Mouse (Mus musculus) spleen, adult 12 weeks (tissue): ENCODE data around the gene Rab31.

Source experiments
- DNase-seq: peaks from one replicate; pipeline ENCODE4 v3.0.0; 2022; ENCODE audit warnings: low spot score

The Rab31 gene

DNA sequence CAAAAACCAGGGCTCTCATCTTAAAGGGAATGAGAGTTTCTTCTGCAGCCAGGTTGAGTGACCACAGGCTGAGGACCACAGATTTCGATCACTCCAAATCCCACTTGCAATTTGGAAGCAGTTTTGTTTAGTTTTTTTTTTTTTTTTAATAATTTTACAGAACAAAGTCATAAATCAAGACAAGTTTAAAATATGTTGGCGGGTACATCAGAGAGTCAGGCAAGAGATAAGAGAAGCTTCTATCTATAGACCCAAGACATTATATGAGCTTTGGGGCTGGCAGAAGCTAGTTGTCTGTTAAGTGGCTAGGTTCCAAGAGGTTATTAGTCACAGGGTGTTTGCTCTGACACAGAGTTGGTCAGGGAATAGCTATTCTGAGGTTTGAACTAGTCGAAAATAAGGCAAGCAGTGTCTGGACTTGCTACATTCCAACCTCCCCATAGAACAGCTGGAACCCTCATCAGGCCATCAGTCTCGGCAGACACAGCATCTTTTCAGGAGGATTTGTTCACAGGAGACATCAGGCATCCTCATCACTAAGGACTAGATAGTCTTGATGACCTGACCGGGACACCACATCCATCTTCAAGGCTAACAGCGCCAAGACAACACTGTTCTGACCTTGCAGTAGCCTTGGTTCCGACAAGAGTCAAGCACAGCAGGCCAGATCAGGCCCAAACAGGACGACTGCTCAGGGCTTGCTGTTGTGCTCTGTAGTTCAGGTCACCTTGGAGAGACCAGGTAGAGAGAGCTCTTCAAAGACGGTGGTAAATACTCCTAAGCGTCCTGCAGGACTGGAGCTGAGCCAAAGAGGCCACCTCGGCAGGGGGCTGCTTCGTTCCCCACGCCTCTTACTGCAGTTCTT, 68.8 kb downstream of the Rab31 start:
- DNase-seq = no peak

DNA sequence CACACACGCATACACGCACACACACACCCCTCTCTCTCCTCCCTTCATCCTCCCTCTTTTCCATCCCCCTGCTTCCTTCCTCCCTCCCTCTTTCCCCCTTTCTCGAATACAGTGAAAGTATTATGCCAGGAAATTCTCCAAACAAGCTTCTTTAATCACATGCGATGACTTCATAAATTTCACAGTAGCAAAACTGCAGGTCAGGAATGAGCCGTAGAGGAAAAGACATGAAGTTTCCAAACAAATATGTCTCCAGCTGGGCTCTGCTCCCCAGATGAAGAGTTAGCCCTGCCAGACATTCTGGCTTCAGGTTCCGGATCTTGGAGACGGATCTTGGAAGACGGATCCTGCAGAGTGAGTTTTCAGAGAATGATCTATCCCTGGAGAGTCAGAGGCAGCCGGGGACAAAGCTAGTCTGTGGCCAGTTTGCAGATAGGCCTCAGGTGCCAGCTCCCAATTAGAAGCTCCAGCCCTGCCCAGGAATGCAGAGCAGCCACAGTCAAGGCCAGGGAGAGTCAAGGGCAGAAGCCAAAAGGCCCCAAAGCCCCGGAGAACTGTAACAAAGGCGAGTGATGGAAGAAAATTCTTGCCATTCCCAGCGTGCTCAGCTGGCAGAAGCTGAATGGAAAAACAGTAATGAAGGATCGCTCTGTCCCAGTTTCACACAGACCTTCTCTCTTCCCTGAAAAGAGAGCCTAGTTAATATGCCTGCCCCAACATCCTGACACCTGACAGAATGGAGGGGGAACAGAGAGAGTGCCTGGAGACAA, 70.6 kb downstream of the Rab31 start:
- no peak for DNase-seq

DNA sequence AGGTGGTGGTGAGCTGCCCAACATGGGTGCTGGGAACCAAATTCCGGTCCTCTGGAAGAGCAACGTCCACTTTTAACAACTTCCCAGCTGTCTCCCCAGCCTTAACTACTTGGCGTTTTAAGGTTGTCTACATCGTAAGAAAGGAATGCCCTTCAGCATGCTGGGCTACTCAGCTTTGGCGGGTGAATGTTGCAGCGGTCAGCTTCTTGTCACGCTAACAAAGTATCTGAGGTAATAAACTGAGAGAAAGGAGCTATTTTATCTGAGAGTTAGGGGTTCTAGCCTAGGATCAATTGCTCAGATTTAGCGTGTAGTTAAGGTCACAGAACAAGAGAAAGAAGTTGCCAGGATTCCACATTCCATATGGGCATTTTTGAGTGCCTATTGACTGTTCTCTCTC, 71.2 kb downstream of the Rab31 start:
- DNase-seq = no peak

DNA sequence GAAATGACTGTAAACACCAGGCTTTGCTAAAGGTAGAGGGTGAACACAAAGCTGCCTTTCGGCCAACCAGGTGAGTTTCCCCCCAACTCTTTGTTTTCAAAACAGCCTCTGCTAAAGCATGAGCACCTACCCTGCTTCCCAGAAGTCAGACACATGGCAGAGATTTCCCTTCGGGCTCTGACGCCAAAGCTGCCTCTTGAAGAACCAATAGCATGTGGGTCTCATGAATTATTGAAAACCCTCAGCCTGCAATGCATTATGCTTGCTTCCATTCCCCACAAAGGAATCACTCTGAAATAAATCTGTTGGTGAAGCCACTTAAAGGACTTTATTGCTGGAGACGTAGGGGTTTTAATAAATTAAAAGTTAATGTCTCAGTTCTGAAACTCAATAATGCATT, 72.5 kb downstream of the Rab31 start:
- DNase-seq = no peak

DNA sequence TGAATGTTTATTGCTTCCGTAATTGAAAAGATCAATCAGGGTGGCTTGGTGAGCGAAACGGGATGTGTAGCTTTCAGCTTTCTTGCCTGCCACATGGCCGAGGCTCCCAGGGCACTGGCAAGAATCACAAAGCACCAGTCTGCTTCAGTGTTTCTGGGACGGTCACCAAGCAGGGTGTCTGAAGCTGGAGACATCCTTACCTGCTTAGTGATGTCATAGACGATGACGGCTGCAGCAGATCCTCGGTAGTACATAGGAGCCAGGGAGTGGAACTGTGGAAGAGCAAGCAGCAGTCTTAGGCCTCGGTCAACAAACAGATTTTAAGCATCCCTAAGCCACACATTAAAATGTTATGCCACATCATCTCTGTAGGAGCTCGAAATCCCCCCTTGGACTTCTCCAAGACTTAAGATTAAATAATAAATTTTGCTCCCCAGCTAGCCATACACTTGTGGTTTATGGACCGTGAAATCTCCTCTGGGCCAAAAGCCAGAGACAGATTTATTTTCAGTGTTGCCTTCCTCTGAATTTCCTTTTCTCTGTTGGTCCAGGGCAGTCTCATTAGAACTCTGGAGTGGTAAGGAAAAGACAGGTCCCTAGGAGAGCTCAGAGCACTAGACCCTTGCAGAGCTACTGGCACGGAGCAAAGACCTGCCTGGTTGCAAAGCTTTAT, 74.6 kb downstream of the Rab31 start:
- DNase-seq = no peak

DNA sequence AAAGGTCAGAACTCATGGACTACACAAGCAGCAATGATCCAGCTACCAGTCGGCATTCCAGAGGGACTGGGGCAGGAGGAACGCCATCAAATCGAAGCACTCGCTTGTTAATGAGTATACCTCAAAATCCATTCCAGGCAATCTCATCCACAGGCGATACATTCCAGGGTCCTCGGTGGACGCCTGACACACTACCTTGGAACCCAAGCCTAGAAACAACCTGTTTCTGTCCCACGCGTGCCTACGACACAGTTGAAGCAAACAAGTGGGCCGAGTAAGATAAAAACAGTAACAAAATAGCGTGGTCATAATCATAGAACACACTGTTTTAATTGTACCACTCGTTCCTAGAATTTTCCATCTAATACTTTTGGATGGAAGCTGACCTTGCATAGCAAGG, 75.6 kb downstream of the Rab31 start:
- no peak for DNase-seq

DNA sequence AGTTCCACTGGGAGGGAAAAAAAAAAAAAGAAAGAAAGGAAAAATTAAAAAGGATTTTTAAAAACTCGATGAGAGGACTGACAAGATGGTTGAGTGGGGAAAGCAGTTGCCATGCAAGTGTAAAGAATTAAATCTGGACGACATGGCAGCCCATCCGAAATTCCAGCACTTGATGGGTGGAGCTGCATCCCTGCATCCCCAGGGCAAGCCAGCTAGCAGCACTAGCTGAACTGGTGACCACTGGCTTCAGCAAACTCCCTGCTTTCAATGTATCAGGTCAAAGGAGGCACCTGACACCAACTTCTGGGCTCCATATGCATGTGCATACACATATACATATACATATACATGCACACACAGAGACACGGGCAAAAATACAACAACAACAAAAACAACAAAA, 80.3 kb downstream of the Rab31 start:
- DNase-seq = no peak

DNA sequence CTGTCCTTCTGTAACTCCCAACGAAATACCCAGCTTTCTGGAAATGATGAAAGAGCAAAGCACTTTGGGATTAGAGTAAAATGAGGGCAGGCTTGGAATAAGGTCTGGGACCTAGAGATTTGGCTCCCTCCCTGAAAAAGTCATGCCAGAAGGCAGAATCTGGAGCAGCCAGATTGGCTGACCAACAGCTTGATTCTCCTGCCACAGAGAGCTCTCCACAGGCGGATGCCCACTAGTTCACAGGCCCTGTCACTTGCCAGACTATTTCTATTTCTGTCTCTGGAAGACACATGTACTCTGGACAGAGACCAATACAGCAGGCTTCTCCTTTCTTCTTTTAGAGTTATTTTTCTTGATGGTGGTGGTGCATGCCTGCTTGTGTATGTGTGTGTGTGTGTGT, 88.8 kb downstream of the Rab31 start:
- DNase-seq = no peak

DNA sequence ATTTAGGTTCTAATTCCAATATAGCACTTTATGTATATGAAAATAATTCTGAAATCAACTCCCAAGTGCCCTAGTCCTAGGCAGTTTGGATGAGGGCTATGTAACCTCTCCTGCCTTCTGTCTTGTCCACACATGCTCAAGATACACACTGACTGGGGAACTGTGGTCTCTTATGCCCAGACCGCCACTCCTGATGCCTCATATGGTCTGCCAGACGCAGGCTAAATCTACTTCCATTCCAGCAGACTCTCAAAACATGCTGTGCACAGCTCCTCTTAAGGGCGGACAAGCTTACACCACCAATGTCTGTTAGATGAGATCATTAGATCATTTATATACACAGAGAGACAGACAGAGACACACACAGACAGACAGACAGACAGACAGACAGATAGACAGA, 89.2 kb downstream of the Rab31 start:
- no peak for DNase-seq

DNA sequence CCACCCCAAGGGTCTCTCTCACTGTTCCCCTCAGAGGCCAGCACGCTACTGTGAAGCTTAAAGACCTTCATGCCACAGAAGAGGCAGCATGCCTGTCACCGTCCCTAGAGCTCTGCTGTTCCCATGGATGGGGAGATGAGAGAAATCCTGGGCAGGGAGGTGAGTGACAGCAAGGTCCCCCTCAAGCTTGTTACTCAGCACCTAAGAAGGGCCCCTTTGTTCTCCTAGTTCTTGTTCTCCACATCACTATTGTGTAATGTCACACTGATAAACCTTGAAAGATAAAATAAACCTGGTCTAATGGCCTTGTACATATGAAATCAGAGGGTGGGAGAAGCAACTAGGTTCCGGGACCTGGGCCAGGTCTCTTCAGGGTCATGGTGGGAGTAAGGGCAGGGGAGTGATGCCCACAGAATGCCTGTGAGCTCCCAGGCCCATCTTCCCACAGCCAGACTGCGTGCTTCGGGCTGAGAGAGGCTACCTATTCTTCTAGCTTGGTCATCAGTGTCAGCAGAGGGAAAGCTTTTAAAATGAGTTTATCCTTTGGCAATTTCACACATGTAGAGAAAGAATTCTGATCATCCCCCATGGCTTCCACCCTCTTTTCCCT, 90.4 kb downstream of the Rab31 start:
- no peak for DNase-seq

DNA sequence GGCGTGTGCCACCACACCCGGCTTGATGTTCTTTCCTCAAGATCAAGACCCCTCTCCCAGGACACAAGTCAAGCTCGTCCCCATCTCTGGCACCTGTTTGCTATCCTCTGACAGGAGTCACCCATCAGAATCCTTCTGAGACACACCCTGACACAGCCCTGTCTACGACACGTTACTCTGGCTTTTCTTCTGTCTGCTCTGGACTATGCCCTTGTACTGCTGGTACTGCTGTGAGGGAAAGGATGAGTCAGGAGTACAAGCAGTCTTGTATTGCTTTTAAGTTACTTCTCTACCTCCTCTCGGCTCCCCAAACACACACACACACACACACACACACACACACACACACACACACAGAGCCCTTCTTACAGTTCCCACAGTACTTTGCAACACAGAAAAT, 91.0 kb downstream of the Rab31 start:
- no peak for DNase-seq

DNA sequence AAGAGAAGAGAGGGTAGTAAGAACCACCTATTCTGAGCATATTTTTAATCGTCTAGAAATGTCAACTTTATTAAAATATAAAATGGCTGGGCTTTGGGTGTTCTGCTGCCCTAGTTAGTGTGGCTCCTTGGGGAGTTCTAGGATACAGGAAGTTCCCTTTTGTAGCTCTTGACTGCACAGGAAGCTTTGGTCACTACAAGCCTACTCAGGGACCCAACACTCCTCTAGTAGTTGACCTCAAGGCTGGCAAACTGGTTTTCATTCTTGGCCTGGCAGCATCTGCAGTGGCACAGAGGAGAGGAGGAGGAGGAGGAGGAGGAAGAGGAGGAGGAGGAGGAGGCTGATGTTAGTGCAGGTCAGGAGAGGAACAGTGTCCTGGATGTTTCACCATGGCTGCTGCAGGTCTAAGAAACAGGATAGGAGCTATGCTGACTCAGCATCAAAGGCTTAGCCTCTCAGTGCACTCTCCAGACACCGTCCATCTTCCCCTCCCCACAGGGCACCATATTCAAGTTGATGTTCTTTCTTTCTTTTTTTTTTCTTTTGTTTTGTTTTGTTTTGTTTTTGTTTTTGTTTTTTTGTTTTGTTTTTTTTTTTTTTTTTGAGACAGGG, 91.6 kb downstream of the Rab31 start:
- no peak for DNase-seq

DNA sequence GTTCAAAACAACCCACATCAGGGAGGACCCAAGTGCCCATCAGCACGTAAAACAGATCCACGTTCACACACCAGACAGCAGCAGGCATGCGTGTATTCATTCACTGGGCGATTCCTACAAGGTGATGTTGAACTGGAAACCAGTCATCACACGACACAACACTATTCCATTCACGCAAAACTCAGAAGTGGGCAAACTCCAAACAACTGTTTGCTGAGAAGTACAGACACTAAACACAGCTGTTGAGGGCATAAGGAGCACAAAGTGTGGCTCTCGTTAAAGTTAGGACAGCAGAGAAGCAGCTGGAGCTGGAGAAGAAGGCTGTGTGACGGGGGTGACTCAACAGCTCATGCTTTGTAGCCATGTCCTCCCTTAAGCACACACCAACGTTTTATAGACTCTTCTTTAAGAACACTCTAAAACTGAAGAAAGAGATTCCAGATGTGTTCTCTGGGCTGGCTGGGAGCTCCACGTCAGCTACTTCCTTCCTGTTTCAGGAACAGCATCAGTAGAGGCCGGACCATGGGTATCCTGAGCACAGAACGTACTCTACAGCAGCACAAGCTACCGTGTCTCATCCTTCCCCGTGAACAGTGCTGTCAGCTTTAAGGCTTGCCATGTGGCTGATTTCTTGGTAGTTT, 92.6 kb downstream of the Rab31 start:
- no peak for DNase-seq

DNA sequence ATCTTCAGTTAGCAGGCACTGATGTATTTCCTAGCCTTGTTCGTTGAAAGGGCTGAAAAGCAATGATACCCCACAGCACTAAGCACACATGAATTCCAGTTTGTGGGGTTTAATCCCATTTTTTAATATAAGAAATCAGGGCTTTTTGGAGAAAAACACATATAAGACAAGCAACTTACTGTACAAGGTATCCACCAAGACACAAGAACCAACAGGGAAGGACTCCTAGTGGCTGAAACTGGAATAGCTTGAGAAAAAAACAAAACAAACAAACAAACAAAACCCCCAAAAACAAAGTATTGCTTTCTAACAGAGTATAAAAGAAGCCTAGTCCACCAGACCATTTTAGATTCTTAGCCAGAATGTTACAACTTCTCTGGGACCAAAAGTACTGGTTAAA, 94.8 kb downstream of the Rab31 start:
- DNase-seq = no peak

DNA sequence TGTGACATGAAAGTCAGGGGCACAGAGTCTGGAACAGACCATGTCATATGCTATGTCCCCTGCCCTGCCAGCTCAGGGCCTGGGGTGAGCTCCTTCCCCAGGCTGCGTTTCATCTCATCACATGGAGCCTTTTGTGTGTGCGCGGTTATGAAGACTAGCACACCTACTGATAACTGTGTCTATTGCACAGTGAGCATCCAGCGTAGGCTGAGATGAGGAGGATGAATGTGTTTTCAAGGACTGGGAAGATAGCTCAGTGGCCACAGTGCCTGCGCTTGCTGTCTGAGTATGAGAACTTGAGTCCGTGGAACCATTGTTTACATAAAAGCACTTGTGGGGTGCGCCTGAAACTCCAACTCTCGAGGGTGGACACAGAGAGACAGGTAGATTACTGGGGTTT, 96.0 kb downstream of the Rab31 start:
- no peak for DNase-seq

DNA sequence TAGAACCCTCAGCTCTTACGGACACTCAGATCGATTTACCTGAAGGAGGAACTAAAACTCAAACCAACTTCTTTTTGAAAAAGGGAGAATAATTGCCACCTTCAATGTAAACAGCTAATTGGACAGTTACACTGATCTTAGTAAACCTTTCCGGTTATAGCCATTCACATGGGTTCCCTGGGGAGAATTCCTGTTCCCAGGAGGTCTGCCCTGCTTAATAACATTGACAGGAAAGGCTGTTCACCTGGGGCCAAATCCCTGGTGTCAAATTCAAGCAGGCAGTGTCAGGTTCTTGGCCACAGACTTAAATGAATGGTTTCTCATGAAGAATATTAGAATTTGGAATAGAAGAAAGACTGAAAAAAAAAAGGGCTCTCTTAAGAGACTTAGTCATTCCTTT, 96.6 kb downstream of the Rab31 start:
- no peak for DNase-seq

DNA sequence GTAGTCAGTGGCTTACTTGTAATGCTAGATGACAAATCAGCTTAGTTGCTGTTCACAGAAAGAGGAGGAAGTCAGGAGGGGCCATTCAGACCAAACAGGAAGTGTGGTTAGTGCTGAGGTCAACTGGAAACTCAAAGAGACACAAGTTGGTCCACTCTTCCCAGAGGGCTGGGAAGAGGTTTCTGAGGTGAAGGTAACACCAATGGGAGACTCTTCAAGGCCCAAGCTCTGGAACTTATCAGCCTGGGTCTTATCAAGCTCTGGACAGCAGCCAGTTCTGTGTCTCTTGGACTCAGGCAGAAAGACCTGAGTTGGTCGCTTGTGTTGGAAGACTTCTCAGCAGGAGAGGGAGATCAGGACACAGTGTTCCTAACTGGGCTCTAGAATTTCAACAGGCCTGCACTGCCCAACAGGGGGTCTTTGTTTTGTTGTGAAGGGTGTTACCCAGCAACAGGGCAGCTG, 97.8 kb downstream of the Rab31 start:
- DNase-seq = no peak

DNA sequence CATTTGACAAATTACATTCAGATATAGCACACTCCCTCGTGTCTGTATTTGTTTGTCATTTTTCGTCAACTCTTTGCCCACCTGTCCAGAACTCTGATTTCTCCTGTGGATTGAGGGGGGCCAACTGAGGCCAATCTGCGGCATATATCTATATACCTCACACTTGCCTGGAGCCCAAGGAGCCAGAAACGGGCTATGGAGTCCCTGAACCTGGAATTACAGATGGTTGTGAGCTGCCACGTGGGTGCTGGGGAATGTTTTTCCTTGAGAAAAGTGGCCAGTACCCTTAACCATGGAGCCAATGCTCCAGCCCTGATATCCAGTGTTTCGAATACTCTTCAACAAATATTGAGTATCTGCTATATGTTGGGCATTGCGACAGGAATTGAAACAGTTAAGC, 99.6 kb downstream of the Rab31 start:
- no peak for DNase-seq

DNA sequence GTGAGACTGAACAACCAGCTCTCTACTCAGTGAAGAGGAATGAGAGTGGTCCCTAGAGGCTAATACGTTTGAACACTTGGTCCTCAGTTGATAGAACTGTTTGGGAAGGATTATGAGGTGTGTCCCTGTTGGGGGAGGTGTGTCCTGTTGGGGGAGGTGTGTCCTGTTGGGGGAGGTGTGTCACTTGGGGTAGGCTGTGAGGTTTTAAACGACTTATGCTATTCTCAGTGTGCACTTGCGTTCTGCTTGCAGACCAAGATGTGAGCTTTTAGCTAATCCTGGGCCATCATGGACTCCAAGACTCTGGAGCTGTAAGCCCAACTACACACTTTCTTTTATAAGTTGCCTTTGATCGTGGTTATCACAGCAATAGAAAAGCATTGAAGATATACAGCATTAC, 103.5 kb downstream of the Rab31 start:
- no peak for DNase-seq

DNA sequence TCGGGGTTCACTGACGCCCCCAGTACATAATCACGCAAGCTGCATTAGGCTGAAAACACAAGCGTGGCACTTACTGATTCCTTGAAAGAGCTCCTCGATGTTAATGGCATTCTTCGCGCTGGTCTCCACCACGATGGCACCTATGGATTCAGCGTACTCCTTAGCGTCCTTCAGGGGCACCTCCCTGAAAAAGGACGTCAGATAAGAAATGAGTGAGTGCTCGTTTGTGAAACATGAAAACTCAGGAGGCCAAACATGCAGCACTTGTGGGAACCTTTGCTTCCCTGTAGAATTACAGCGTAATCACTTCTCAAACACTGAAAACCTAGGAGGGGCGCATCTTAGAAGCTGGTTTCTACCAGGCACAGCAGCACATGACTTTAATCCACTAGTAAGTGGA, 104.8 kb downstream of the Rab31 start:
- DNase-seq = no peak

DNA sequence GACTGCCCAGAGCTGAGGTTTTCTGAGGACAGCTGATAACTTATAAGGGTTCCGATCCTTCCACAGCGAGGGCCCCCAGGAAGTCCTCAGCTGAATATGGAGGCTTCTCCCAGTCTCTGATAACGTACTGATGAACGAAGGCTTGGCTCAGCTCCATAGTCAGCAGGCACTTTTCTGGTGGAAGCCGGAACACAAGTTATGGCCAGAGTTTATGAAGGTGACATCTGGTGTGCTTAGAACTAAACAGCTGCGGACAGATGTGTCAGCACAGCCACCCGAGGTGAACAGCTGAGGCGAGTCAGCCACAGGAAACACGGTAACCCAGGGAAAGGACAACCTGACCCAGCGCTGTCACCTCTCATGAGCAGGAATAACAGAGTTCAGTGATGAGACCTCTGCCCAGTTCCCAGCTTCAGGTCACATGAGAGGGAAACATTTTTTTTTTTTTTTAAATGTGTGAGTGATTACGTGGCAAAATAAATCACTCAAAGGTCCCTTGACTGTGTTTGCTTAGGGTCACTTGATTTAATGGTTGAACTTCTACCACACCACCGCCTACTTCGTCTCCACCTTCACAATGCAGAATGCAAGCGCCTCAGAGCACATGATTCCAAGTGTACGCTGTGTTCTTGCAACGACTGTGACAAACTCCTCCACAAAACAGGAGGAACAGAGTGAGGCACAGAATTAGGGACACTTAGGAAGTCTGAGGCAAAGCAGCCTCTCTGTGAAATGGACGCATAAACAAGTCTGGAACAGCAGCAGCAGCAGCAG, 106.0 kb downstream of the Rab31 start:
- DNase-seq = no peak
